Mouse (Mus musculus): ENCODE data around the gene Pank3.

GRCm38 (mm10) chr11:35816316-35816715 lies 47.0 kb downstream of the Pank3 start:
- TF ChIP-seq CTCF (IDR thresholded peaks at IDR 0.05; ENCODE audit: low read depth) (no peak), EP300 (IDR thresholded peaks at IDR 0.05; ENCODE audit: low read depth) (no peak)
